Mouse (Mus musculus) cerebellum, adult 2 months (tissue): ENCODE measurements around the gene Ncor2. TPM values are rescaled to one million over a fixed set of nuclear protein-coding genes. Genes with fewer than 3 reads are reported as not detected.

Experiments used
- DNase-seq, 2 experiments: peaks; one replicate each; pipeline ENCODE4 v3.0.0; 2021
- H3K27ac ChIP-seq: fragments of 200-500 bp; 2 replicates; pipeline ENCODE4 v1.5.1; 2012; ENCODE audit warnings: low read length, control low read depth, inconsistent platforms; ENCODE audit not compliant: insufficient read depth
- H3K27me3 ChIP-seq: fragments of 200-500 bp; 2 replicates; pipeline ENCODE4 v1.6.1; 2012; ENCODE audit warnings: inconsistent platforms, mild to moderate bottlenecking, low read length, moderate library complexity; ENCODE audit not compliant: control insufficient read depth, insufficient read depth
- H3K4me1 ChIP-seq: fragments of 200-500 bp; 2 replicates; pipeline ENCODE4 v1.6.1; 2011; ENCODE audit warnings: low read length; ENCODE audit not compliant: control insufficient read depth, insufficient read depth
- H3K4me3 ChIP-seq: fragments of 200-500 bp; replicated peaks from 2 replicates; pipeline ENCODE3; 2011; ENCODE audit warnings: mild to moderate bottlenecking, low read depth, low read length, control low read depth; ENCODE audit not compliant: insufficient read depth
- CTCF ChIP-seq: fragments of 200-500 bp; IDR thresholded peaks from 2 replicates; pipeline ENCODE4 v1.5.1; 2011; ENCODE audit warnings: low read depth, mild to moderate bottlenecking, control low read depth, low read length, moderate library complexity, borderline replicate concordance; ENCODE audit not compliant: insufficient read depth
- POLR2A ChIP-seq: fragments of 200-500 bp; IDR thresholded peaks from 2 replicates; pipeline ENCODE4 v1.6.1; 2011; ENCODE audit warnings: low read length, control low read depth, borderline replicate concordance; ENCODE audit not compliant: insufficient read depth
- WGBS: fragments of 180-500 bp; shearing (Covaris S2); methylation state at CpG from one replicate; pipeline ENCODE4 v1.1.7; 2018; 5-methylcytosine and 5-hydroxymethylcytosine counted together
- polyA plus RNA-seq: library from polyadenylated mRNA; depleted of rRNA; stranded (reverse); fragments of >200 nt; gene quantifications from 2 replicates; pipeline ENCODE4 v1.2.3, GENCODE M21; 2012; rRNA removed

Gene Ncor2
- polyA plus RNA-seq = 86.8 and 93.2 TPM in 2 replicates

DNA sequence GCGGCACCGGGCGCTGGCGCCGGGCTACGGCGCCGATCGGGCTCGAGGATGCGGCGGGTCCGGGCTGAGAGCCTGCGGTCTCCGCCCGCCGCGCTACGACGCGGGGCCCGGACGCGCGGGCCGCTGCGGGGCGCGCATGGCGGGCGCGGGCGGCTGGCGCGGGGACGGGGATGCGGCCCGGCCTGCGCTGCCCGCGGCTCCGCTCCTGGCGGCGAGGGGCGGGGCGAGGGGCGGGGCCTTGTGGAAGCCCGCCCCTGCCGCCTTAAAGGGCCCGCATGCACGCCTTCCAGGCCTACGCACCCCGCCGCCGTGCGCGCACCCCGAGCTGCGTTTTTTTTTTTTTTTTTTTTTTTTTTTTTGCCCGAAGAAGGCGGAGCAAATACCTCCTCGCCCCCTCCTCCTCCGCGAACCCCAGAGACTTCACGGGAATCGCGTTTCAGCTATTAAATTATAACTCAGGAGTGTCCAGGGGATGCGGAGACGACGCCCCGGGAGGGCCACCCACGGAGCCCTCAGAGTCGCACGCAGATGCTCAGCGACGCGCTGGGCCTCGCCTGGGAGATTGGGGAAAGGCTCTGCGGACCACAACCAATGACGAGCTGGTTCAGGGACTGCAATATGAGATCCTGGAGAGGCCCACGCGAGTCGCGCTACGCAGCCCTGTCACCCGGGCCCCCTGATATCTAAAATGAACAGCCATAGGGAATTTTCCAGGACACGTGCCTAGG lies at the start of gene Ncor2:
Gene Ncor2, minus strand, starts transcription at position 213 of the 728 bp plus-strand sequence.
- Histone ChIP-seq H3K27ac (peak within 1 kb of the TSS; percentile 94), H3K4me1 (peaks cover 16% of the 10 kb centered on the region), H3K4me3 (peak within 1 kb of the TSS; percentile 89), H3K27me3 (no peaks in the 10 kb centered on the region)
- no peak for TF ChIP-seq CTCF
- no peak for TF ChIP-seq POLR2A
- WGBS = 1% methylated on average over 82 of the region's 87 CpGs
- DNase-seq = peak; percentile 82 to 88

DNA sequence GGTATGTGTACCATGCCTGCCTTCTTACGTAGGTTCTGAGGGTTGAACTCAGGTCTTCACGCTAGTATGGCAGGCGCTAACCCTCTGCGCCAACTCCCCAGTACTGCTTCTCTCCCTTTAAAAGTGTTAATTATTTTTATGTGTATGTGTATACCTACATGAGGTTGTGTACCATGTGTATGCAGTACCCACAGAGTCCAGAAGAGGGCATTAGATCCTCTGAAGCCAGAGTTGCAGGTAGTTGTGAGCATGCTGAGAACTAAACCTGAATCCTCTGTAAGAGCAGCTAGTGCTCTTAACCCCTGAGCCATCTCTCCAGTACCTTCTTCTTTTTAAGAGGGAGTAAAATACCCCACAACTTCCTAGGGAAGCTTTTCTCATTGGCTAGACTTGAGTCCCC lies 48.7 kb upstream of the Ncor2 start:
- TF ChIP-seq POLR2A = no peak
- no peak for TF ChIP-seq CTCF
- WGBS = over 99% methylated on average over 4 of the region's 4 CpGs
- Histone ChIP-seq H3K4me3 (no peak overlapping the region), H3K27me3 (no peaks in the 10 kb centered on the region), H3K27ac (no peak overlapping the region), H3K4me1 (peaks cover 33% of the 10 kb centered on the region)
- DNase-seq = no peak

DNA sequence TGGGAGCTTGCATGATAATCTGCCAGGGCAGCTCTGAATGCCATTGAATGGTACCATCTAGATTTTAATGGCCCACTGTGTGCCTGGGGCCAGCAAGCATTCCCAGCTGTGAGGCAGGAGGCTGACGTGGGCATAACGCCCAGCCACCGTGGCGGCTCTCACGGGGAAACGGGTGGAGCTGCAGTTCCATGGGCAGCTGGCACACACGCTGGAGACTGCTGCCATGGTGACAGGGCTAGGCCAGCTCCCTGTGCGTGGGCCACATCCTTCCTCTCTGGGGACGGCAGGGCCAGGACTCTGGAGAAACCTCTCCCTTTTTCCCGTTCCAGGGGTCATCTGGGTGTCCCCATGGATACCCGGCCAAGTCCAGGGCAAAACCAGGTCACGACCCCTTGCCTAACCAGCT lies 47.2 kb upstream of the Ncor2 start:
- Histone ChIP-seq H3K4me3 (no peak overlapping the region), H3K27ac (no peak overlapping the region), H3K4me1 (peaks cover 47% of the 10 kb centered on the region), H3K27me3 (no peaks in the 10 kb centered on the region)
- TF ChIP-seq POLR2A = no peak
- WGBS = 42% methylated on average over 12 of the region's 12 CpGs
- DNase-seq = peak; percentile 59 to 66

DNA sequence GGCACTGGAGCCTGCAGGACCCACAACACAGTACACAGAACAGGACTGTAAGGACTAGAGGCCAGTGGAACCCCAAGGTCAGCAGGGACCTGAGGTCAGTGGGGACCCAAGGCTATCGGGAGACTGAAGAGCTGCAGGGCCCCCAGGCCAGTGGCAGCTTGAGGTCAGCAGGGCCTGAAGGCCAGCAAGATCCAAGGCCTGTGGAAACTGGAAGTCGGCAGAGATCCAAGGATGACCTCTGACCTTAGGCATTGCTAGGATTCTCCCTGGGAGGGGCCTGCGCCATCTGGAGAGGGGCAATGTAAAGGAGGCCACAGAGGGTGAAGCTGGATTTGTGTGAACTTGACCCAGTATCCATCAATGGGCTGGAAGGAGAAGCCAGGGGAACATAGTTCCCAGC lies 45.9 kb upstream of the Ncor2 start:
- H3K27ac ChIP-seq = no peak overlapping the region
- H3K4me3 ChIP-seq = no peak overlapping the region
- 71% methylated on average over 3 of the region's 3 CpGs for WGBS
- H3K27me3 ChIP-seq = no peaks in the 10 kb centered on the region
- peaks cover 46% of the 10 kb centered on the region for H3K4me1 ChIP-seq
- TF ChIP-seq CTCF (no peak), POLR2A (no peak)
- DNase-seq = no peak

DNA sequence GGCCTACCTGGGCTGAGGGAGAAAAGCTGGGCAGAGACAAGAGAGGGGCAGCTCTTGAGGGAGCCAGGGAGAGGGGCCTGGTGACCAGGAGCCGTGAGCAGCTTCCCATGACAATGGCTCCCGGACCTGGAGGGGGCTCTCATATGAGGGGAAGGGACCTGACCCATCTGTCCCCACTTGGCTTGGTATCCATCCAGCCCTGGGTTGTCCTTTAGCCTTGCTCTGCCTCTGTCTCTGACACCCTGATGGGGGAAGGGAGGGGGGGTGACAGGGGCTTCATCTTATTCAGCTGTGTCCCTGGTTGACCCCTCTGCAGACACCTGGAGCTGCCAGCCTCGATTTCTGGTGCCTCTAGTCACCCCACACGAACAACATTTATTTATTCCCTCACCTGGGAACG lies 44.9 kb upstream of the Ncor2 start:
- H3K4me3 ChIP-seq = no peak overlapping the region
- WGBS = 74% methylated on average over 5 of the region's 5 CpGs
- H3K27ac ChIP-seq = no peak overlapping the region
- DNase-seq = no peak
- no peaks in the 10 kb centered on the region for H3K27me3 ChIP-seq
- TF ChIP-seq CTCF = no peak
- TF ChIP-seq POLR2A = no peak
- H3K4me1 ChIP-seq = peaks cover 46% of the 10 kb centered on the region

DNA sequence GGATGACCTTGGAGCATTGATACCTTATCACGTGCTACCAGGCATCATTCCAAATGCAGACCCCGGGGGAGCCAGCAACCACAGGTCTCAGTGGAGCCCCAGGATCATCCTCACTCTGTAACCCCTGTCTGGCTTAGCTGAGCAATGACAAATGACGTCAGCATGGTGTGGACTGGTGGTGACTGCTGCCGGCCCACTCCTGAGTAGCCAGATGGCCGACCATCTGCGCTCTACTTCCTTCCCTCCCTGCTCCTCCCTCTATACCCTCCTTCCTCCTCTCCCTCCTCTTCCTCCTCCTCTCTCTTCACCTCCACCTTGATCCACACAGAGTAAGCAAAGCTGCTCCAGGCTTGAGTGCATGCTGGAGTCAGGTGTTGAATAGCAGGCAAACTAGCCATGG lies 43.7 kb upstream of the Ncor2 start:
- no peaks in the 10 kb centered on the region for H3K27me3 ChIP-seq
- peaks cover 52% of the 10 kb centered on the region for H3K4me1 ChIP-seq
- DNase-seq = peak; percentile 85 to 92
- 8% methylated on average over 6 of the region's 6 CpGs for WGBS
- TF ChIP-seq POLR2A = no peak
- TF ChIP-seq CTCF = no peak
- H3K27ac ChIP-seq = peak overlapping the region; percentile 30
- no peak overlapping the region for H3K4me3 ChIP-seq

DNA sequence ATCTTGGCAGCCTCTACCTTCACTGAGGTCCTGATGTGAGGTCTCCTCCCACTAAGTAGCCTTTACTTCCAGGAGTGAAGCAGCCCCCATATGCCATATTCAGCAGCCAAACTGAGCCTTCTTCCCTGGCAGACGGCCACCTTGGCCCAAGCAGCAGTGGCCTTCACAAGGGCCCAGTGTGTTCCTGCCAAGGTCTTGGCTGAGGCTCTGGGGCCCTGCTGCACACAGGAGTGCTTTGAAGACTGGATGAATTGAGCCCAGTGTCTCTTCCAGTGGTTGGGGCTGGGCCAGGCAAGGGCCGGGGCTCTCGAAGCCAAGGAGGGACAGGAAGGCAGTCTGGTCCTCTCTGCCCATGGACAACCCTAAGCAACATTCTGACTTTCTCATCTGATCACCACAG lies 42.8 kb upstream of the Ncor2 start:
- peak; percentile 84 to 90 for DNase-seq
- WGBS = 5% methylated on average over 3 of the region's 3 CpGs
- Histone ChIP-seq H3K27ac (peak overlapping the region; percentile 30; the same call in 1 of the 2 replicates), H3K4me3 (no peak overlapping the region), H3K4me1 (peaks cover 54% of the 10 kb centered on the region), H3K27me3 (no peaks in the 10 kb centered on the region)
- TF ChIP-seq POLR2A (no peak), CTCF (no peak)

DNA sequence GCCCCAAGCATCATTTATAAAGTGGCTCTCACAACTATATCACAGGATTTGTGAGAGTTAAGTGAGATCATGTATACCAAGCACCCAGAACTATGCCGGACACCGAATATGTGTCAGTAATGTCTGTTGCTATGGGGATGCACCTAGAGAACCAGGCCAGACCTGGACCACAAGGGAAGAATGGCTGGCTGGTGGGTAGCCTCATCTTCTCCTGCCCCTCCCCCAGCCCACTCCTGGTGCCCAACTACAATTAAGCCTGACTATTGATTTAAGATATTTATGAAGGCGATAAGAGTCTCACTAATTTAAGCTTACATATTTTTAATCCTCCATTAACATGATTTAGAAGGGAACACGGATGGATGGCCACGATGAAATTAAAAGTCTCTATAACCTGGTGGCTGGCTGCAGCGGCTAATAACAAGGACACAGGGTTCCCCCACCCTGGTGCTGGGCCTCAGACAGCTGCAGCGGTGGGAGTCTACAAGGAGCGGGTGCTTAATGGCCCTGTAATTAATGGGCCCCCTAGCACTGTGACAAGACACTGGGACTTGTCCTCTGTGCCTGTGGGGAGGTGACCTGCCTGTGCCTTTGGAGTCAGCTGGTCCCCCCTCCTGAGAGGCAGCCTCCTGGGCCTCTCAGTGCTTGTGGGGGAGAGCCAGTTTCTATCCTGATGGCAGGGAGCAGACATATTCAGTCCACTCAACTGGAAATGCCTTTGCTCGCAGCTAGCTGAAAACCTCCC lies 38.6 kb upstream of the Ncor2 start:
- Histone ChIP-seq H3K27ac (no peak overlapping the region), H3K4me3 (no peak overlapping the region), H3K27me3 (no peaks in the 10 kb centered on the region), H3K4me1 (peaks cover 36% of the 10 kb centered on the region)
- DNase-seq = no peak
- TF ChIP-seq POLR2A (no peak), CTCF (no peak)
- WGBS = 74% methylated on average over 9 of the region's 9 CpGs
